Mouse (Mus musculus) frontal cortex, adult (tissue): Measurements from ENCODE around the gene Cfap43.
"Not testable (repeated sequence)": the region's sequence is repeated elsewhere in the genome, so short reads cannot be mapped to it uniquely, and the experiment has no call there.

ENCODE experiments used
- ATAC-seq: cut with Nextera tagmentation; 2 replicates; pipeline ENCODE4 v1.9.2; 2017; ENCODE audit warnings: mild to moderate bottlenecking, moderate library complexity, mixed read lengths; ENCODE audit not compliant: low TSS enrichment

Gene Cfap43

DNA sequence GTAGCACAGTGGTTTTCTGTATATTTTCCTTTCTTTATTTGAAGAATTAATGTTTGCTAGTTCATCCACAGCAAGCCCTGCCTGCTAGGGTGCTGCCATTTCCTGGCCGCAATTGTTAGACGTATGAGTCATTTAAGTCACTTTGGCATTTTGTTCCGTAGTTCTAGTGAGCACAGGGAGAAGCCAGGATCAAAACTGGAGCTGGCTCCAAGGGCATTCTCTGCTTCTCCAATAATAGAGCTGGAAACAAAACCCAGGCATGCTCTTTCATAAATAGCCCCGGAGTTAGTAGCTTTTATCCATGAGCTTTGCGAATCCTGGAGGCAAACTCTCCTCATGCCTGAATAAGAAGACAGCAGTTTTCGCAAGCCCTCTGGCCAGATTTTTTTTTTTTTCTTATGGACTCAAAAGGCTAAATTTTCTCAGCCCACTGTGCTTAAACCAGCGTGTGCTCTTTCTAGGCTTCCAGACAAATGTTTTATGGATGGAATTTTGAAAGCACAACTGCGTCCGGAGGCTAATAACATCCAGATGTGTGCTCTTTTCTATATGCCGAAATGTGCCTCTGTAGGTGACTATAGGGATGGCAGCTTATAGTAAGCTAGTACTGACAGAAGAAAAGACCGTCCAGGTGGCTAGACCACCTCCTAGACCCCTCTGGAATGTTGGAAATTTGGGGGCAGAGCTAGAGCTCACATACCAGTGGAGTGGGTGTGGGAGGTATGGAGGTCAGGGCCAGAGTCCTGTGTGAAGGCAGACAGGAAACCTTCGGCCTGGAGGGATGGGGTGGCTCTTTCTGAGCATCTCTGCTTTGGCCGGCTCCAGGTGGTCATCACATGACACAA, 64.9 kb downstream of the Cfap43 start:
- peak; percentile 66 for ATAC-seq

DNA sequence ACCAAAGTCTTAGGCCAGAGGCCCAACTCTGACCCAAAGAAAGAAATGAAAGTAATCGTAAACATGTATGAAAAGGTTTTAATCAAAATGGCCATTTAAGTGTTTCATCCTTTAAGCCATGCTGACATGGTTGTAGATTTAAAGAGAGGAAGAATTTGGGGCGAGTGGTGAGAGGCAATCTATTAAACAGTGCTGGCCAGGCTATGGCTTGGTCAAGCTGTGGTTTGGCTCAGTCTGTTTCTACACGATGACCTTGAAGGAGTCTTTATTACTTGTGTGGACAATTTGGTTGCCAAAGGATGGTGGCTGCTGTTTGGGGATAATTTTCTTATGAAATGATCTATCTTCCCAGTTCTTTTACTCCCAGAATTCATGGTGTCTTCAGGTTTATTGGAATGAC, 66.0 kb downstream of the Cfap43 start:
- no peak for ATAC-seq

DNA sequence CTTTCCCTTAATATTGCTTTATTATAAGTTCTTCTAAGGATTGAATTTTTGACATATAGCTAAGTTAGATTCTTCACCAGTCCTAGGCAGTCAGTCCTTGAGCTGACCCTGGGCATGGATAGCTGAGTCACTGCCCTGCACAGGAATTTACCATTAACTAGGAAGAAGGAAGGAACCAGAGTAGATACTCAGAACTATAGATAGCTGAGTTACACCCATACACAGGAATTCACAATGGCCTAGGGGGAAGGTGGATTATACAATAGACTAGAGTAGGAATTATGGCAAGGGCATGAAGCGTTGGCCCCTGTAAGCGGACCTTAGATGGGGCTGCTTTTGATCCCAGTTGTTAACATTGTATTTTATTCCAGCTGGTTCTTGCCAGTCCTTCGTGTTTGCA, 67.0 kb downstream of the Cfap43 start:
- not testable (repeated sequence) for ATAC-seq

DNA sequence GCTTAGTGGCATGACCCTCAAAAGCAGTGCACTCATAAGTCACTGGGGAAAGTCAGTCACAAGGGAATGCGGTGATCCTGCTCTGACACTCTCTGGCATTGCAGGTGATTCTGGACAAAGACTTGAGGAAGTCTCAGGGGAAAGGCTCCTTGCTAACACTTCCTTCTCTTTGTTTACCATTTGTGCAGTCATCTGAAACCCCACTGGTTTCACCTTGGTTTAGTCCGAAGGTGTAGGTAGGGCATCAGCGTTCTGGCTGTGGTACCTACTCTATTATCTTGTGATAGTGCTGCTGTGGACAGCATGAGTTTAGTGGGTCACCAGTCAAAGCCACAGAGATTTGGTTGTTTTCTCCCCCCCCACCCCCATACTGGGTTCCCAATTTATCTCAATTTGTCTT, 69.4 kb downstream of the Cfap43 start:
- no peak for ATAC-seq

DNA sequence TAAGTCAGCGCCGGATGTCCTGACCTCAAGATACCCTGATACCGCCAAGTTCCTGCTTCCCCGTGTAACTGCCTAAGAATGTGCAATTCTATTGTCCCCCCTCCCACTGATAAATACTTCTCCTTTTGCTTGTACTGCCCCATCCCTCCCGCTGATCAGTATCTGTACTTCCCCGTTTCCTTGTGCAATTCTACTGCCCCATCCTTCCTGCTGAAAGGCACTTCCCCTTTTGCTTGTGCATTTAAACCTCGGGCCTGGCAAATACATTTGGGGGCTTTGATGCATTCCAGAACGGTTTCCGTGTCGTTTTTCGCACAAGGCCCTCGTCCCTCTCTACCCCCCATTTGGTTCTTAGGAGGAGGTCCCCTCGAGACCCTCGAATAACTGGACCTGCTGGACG, 77.9 kb downstream of the Cfap43 start:
- not testable (repeated sequence) for ATAC-seq

DNA sequence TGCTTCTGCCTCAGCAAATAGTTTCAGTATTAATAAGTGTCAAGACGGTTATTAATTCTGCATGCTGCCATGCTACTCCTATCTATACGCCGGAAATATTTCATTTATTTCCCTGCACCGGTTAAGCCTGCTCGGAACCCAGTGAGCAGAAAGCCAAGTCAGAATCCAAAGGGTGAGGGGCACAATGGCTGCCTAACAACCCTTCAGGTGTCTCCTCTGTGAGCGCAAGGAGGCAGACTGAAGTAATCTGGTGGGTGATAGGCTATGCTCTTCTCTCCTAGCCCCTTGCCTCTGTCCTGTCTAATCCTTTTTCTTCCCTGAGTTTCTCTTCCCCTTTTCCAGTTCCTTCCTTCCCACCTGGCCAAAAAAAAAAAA, 81.6 kb downstream of the Cfap43 start:
- peak; percentile 59 for ATAC-seq

DNA sequence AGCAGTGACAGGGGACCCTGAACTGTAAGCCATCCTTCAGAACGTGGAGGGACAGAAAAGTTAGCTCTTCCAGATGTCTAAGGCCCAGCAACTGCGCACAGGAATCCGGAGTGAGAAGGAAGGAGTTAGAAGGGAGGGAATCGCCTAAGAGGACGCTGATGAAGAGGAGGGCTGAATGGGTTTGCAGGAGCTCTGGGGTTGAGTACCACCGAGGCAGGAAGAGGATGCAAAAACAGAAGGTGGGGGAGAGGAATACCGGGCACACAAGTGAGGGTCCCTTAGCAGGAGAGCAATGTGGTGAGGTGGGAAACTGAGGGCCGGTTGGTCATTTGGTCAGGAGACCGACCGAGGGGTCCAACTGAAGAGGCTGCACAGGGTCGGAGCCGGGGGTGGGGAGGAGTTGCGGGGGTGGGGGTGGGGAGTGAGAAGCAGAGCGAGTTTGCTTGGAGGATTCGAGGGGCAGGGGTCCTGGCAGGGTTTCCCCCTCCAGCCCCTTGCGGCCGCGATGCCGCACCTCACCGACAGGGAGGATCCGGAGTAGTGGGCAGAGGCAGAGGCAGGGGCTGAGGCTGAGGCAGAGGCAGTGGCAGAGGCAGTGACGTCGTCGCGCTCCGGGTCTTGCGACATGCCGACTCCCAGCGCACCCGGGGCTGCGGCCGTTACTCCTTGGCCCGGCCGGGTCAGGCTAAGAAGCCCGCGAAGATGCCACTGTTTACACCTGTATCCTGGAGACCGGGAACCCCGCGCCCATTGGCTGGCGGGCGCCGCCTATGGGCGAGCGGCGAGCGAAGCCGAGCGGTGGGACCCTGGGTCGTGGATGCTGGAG, 82.2 kb downstream of the Cfap43 start:
- peak; percentile 85 for ATAC-seq

DNA sequence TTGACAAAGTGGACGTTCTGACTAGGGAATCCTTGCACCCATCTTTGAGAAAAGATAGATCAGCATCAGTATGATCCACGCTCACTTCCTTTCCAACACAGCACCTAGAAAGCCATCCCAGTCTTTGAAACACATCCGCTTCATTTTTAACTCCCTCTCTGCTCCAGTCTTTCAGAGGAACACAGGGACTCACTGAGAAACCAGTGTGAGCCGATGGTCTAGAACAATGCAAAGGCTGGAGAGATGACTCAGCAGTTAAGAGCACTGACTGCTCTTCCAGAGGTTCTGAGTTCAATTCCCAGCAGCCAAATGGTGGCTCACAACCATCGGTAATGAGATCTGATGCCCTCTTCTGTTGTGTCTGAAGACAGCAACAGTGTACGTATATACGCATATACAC, 83.3 kb downstream of the Cfap43 start:
- ATAC-seq = no peak

DNA sequence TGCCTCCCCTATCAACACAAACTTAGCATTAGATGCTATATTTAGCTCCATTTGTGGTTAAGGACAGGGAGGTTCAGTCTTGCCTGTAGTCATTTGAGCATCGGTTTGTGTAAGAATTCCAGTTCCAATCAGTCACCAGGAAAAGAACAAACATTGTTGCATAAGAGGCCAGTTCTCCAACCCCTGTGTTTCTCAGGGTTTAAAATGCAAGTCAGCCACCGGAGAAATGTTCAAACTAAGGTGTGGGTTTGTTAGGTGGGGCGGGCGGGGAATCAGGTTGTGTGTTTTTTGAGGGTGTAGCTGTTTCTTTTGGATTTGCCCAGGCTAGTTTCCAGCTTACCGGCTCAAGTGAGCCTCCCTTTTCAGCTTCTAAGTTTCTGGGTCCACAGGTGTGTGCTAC, 84.5 kb downstream of the Cfap43 start:
- ATAC-seq = no peak

DNA sequence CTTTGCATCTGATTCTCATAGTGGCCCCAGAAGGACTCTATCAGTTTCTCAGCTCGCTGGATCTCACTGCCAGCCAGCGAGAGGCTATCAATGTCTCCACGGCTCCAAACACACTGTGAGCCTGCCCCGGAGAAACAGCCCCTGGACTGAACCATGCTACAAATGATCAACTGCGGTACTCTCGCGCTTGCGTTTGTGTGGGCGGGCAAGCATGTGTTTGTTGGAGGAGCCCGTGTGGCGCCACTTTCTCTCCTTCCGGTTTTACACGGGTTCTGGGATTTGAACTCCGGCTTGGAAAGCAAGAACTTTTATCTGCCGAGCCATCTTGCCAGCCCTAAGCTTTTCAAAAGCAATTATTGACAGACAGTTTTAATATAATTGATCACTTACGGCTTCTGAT, 86.8 kb downstream of the Cfap43 start:
- no peak for ATAC-seq

DNA sequence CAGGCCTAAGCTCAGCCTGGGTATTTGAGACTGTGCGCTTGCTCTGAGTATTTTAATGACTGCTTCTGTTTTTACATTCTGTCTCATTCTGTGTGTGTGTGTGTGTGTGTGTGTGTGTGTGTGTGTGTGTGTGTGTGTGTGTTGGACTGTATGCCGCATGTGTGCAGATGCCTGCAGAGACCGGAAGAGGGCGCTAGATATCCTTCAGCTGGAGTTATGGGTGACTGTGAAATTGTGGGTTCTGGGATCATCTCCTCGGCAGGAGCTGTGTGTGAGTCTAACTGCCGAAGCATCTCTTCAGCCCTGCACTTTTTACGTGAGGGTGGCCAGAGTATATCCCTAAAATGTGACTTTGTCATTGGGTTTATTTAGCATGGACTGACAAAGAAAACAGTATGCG, 88.0 kb downstream of the Cfap43 start:
- no peak for ATAC-seq

DNA sequence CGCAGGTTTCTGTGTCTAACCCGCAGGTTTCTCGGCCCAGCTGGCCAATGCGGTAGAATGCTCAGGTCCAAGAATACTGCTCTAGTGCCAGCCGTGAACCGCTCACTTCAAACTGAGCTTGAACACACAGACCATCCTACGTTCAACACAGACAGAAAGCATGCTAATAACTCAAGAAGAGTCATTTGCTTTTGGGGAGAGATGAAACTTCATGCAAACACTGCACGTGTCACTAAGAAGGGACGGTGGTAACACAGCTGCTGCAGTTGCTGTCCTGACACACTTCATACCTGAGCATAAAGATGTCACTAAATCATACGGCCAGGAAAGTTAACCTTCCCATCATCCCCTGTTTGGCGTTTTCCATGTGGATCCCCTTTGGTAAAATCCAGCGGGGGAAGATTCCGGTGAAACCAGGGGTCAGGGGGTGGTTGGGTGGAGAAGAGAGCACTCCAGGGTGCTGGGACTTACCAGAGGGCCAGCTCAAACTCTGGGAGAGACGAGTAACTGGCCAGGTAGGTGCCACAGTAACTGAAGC, 89.1 kb downstream of the Cfap43 start:
- no peak for ATAC-seq

DNA sequence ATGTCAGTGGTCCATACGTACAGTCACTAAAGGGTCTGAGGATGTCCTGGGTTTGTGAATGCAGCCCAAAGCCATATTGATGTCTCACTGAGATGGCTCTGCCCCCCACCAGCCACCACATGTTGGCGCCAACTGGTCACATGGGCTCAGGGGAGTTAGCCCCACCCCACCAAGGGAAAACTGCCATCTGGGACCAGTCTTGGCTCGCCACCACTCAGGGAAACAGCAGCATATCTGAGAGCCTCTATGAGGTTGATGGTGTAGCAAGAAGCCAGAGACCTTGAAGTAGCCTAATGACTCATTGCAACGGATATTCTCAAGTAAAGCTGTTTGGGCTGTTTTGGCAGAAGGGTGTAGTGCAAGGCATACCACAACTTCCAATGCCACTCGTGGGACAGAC, 95.1 kb downstream of the Cfap43 start:
- no peak for ATAC-seq

DNA sequence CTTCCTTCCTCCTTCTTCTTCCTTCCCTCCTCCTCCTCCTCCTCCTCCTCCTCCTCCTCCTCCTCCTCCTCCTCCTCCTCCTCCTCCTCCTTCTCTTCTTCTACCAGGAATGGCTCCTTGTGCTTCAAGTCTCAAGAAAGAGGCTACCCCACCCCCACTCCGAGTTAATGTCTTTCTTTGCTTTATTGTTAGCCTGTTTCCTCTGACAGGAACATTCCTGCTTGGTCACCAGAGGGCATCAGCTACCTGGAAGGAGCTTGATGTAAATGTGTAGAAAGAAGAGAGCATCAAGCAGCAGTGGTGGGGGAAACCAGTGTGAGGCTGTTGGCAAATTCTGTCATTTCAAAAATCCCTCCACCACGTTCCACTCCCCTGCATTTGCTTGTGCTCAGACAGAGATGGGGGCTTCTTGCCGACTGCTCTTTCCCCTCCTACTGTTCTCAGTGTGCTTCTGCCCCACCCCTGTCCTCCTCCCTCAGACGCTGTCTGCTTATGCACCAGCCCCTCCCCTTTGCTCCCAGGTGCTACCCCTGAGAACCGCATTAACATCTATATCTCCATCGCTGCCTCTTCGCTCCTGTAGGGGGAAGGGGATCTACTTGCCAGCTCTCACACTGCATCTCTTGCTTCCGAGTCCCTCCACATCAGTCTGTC, 96.8 kb downstream of the Cfap43 start:
- ATAC-seq = no peak

DNA sequence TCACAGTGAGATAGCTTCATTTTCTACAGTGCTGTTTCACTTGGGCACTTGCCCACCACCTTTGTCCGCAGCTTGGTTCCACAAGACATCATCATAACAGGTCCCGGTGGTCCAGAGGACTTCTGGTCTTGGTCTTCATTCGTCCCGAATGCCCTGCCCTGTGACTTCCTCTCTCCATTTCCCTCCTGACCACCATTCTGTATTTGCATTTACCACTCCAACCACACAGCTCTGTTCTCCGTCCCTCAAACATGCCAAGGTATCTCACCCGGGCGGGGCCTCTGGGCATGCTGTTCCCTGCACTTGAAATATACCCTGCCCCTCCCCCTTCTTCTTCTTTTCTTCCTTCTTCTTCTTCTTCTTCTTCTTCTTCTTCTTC, 97.6 kb downstream of the Cfap43 start:
- no peak for ATAC-seq

DNA sequence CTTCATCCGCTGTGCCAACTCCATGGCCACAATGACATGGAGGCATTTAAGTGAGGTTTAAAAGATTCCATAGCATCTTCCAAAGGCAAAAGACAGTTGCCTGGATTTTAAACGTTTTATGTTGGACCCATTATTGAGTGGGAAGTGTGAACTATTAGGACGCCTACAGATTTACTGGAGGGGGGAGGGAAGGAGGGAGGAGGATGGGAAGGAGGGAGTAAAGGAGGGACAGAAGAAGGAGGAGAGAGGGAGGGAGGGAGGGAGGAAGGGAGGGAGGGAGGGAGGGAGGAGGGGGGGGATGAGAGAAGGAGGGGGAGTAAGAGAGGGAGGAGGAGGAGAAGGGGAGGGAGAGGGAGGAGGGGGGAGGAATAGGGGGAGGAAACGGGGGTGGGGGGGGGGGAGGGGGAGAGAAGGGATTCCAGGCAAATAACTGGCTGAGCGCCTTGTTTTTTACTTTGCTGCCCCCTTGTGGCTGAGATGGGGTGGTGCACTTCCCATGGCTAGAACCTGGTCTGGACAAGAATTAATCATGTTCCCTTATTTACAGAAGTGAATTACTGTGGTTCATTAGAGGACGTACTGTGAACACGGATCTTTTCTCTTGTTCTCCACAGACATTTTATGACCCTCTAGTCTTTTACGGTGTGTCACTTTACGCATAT, 98.1 kb downstream of the Cfap43 start:
- peak; percentile 52; the same call in 1 of the 2 replicates for ATAC-seq

DNA sequence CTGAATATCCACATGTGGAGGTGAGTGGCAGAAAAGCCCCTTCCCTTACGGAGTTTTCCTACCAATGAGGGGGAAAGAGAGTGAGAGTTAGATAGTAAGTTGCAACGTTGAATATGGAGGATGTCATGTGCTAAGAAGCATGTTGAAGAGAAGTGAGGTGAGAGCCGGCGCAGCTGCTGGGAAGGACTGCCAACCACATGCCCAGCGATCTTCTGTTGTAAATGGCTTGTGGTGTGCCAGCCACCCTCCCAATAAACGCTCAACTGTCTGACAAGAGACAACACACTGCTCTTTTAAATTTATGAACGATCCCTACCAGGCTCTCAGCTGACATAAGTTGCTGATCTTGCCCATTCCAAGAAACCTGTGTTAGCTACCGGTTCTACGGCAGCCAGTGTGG, 101.4 kb downstream of the Cfap43 start:
- peak; percentile 52 for ATAC-seq

DNA sequence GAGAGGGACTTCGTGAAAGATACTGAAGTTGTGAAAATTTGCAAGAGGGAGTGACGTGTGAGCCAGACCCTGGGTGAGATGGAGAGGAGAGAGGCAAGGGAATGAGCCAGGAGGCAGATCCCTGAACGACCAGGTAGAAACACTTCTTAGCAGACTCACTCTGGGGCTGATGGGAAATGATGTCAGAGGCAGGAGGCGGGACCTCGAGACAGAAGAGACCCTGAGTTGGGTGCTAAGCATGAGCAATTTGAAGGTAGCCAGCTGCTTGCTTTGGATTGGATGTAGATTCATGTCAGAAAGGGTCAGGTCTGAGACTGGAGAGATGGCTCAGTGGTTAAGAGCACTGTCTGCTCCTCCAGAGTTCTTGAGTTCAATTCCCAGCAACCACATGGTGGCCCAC, 104.4 kb downstream of the Cfap43 start:
- no peak for ATAC-seq

DNA sequence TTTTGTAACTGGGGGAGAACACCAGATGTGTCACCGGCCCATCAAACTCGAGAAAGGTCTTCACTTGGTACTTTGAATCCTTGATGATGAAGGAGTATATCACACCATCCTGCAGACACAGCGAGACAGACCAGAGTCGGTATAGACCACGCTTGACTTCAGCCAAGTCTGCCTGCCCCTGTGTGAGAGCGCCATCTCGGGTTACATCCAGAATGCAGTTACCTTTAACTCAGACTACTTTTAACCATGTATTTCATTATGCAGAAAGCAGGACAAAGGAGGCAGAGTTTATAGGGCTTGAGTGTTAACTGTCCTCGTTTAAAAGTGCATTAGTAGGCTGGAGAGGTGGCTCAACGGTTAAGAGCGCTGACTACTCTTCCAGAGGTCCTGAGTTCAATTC, 107.0 kb downstream of the Cfap43 start:
- ATAC-seq = no peak

DNA sequence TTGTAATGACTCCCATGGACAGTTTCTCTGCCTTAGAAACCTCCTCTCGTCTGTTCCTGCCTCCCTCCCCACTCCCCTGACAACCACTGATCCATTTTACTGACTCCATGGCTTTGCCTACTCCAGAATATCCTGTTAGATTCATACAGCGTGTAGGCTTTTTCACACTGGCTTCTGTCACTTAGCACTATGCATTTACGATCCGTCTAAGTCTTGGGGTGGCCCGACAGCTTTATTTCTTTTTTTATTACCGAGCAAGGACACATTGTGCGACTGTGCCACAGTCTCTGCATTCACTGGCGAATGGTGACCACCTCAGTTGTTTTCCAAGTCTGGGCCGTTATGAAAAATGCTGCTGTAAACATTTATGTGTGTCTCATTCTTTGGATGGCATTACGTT, 120.5 kb downstream of the Cfap43 start:
- ATAC-seq = no peak

DNA sequence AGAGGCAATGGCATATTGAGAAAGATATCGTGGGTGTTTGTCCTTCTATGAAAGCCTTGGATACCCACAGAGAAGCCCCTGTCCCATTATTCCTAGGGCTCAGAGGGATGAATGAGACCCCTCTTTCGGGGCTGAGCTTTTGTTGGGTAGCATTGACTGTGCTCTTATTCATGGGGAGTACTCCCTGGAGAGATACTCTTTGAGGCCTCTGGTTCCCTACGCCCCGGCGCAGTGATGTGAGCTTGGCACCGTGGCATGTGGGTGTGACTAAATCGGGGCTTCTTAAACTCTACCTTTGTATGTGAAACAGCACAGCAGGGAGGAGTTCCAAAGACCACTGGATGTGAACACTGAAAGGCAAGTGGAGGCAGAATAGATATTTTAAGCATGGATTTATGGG, 122.4 kb downstream of the Cfap43 start:
- no peak for ATAC-seq
